Mouse (Mus musculus): ENCODE measurements around the gene Rab35.

The Rab35 gene

GRCm38 (mm10) chr5:115631505-115632357, at the start of gene Rab35:
Gene Rab35 (plus strand): TSS chr5:115631908.
- no peak for TF ChIP-seq GATA4 (IDR thresholded peaks at IDR 0.05; ENCODE audit: insufficient replicate concordance, low read length)

- no peak for TF ChIP-seq GATA4 (IDR thresholded peaks at IDR 0.05; ENCODE audit: insufficient replicate concordance, low read length)
Measured at GRCm38 (mm10) chr5:115585616-115586015, 46.1 kb upstream of the Rab35 start.

GRCm38 (mm10) chr5:115586166-115586565, 45.5 kb upstream of the Rab35 start:
- no peak for TF ChIP-seq GATA4 (IDR thresholded peaks at IDR 0.05; ENCODE audit: insufficient replicate concordance, low read length)

- no peak for TF ChIP-seq GATA4 (IDR thresholded peaks at IDR 0.05; ENCODE audit: insufficient replicate concordance, low read length)
Measured at GRCm38 (mm10) chr5:115586780-115587179, 44.9 kb upstream of the Rab35 start.

GRCm38 (mm10) chr5:115591028-115591427, 40.7 kb upstream of the Rab35 start:
- no peak for TF ChIP-seq GATA4 (IDR thresholded peaks at IDR 0.05; ENCODE audit: insufficient replicate concordance, low read length)

- TF ChIP-seq GATA4 (IDR thresholded peaks at IDR 0.05; ENCODE audit: insufficient replicate concordance, low read length): no peak
Measured at GRCm38 (mm10) chr5:115591506-115591905, 40.2 kb upstream of the Rab35 start.

- no peak for TF ChIP-seq GATA4 (IDR thresholded peaks at IDR 0.05; ENCODE audit: insufficient replicate concordance, low read length)
Measured at GRCm38 (mm10) chr5:115603561-115603960, 28.1 kb upstream of the Rab35 start.

- no peak for TF ChIP-seq GATA4 (IDR thresholded peaks at IDR 0.05; ENCODE audit: insufficient replicate concordance, low read length)
Measured at GRCm38 (mm10) chr5:115611566-115611965, 20.1 kb upstream of the Rab35 start.

- TF ChIP-seq GATA4 (IDR thresholded peaks at IDR 0.05; ENCODE audit: insufficient replicate concordance, low read length): no peak
Measured at GRCm38 (mm10) chr5:115613332-115613731, 18.4 kb upstream of the Rab35 start.

GRCm38 (mm10) chr5:115614948-115615347, 16.8 kb upstream of the Rab35 start:
- no peak for TF ChIP-seq GATA4 (IDR thresholded peaks at IDR 0.05; ENCODE audit: insufficient replicate concordance, low read length)

GRCm38 (mm10) chr5:115619690-115620089, 12.0 kb upstream of the Rab35 start:
- TF ChIP-seq GATA4 (IDR thresholded peaks at IDR 0.05; ENCODE audit: insufficient replicate concordance, low read length): no peak

GRCm38 (mm10) chr5:115622686-115623085, 9.0 kb upstream of the Rab35 start:
- no peak for TF ChIP-seq GATA4 (IDR thresholded peaks at IDR 0.05; ENCODE audit: insufficient replicate concordance, low read length)

GRCm38 (mm10) chr5:115623694-115624440, 7.8 kb upstream of the Rab35 start:
- TF ChIP-seq GATA4 (IDR thresholded peaks at IDR 0.05; ENCODE audit: insufficient replicate concordance, low read length): no peak

- TF ChIP-seq GATA4 (IDR thresholded peaks at IDR 0.05; ENCODE audit: insufficient replicate concordance, low read length): no peak
Measured at GRCm38 (mm10) chr5:115626237-115626886, 5.3 kb upstream of the Rab35 start.

- TF ChIP-seq GATA4 (IDR thresholded peaks at IDR 0.05; ENCODE audit: insufficient replicate concordance, low read length): no peak
Measured at GRCm38 (mm10) chr5:115628083-115628482, 3.6 kb upstream of the Rab35 start.

GRCm38 (mm10) chr5:115629672-115630071, 2.0 kb upstream of the Rab35 start:
- TF ChIP-seq GATA4 (IDR thresholded peaks at IDR 0.05; ENCODE audit: insufficient replicate concordance, low read length): no peak
